8 mouse cellular contexts compared by ENCODE assay signal in the genomic region with DNA sequence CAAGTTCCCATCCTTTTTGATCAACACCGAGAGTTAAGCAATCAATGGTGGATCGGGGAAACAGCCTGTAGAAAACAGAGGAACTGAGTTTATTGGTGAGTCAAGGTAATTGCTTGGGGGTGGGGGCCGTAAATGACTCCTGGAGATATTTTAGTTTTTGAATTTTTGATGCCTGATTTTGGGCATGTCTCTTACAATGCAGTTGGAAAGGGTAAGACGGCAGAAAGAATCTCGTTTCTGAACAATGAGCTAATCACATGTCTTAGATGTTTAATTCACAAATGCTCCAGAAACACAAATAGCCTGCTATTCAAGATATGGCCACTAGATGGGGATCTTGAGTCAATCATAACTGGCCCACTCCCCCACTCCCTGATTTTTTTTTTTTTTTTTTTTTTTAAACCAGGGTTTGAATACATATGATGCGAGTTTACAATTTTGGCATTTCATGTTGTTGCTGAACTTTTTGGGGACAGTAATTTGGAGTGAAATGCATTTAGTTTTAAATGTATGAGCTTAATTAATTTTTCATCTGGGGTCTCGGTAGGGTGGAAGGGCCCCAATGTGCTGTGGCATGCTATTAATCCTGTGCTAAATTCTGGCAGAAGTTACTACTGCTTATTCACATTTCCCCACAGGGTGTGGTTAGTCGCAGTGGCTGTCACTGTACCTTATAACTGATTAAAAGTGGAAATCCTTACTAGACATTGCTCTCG. TPM values are rescaled to one million over a fixed set of nuclear protein-coding genes. Genes with fewer than 3 reads are reported as not detected.
DNase-seq lines count a peak whose midpoint lies in the region; ATAC-seq and TF ChIP-seq lines count a peak whose summit lies in the region.

No protein-coding gene starts in this region.

- 44% methylated on average over 9 of the region's 9 CpGs for WGBS in forebrain, embryonic 11.5 days
- 51% methylated on average over 9 of the region's 9 CpGs for WGBS in forebrain, embryonic 10.5 days
- 30% methylated on average over 9 of the region's 9 CpGs for WGBS in heart, embryonic 13.5 days
- 28% methylated on average over 9 of the region's 9 CpGs for WGBS in stomach, postnatal 0 days

- DNase-seq in forebrain, embryonic 11.5 days (ENCODE audit: low spot score) = no peak
- DNase-seq in forebrain, embryonic 10.5 days (ENCODE audit: extremely low spot score, low spot score) = no peak
- peak; percentile 6 for DNase-seq in CD4-positive helper T cell, adult 2 months (ENCODE audit: low read depth, low spot score)
- peak; percentile 81 to 90 for DNase-seq in cerebellum, postnatal 10 days
- peak; percentile 59 for DNase-seq in kidney, postnatal 10 days
- peak; percentile 43 for DNase-seq in lung, postnatal 25 days (ENCODE audit: low spot score)
- DNase-seq in stomach, postnatal 0 days (ENCODE audit: low spot score) = no peak

- no peaks in the 10 kb centered on the region for H3K9me3 ChIP-seq in forebrain, embryonic 11.5 days (ENCODE audit: control insufficient read depth, low read length)
- H3K9me3 ChIP-seq in forebrain, embryonic 10.5 days = no peaks in the 10 kb centered on the region
- H3K9me3 ChIP-seq in heart, embryonic 13.5 days = no peaks in the 10 kb centered on the region
- no peaks in the 10 kb centered on the region for H3K9me3 ChIP-seq in stomach, postnatal 0 days (ENCODE audit: control insufficient read depth, low read length)

- H3K4me3 ChIP-seq in forebrain, embryonic 11.5 days (ENCODE audit: low read depth, low read length) = no peak overlapping the region
- no peak overlapping the region for H3K4me3 ChIP-seq in forebrain, embryonic 10.5 days
- H3K4me3 ChIP-seq in heart, embryonic 13.5 days = no peak overlapping the region
- no peak overlapping the region for H3K4me3 ChIP-seq in stomach, postnatal 0 days (ENCODE audit: low read depth, low read length)

- H3K27me3 ChIP-seq in forebrain, embryonic 11.5 days (ENCODE audit: control insufficient read depth, insufficient read depth, low read length) = no peaks in the 10 kb centered on the region
- H3K27me3 ChIP-seq in forebrain, embryonic 10.5 days (ENCODE audit: poor library complexity, severe bottlenecking) = no peaks in the 10 kb centered on the region; the same call in 1 of the 2 replicates
- no peaks in the 10 kb centered on the region for H3K27me3 ChIP-seq in heart, embryonic 13.5 days (replicated peaks)
- no peaks in the 10 kb centered on the region for H3K27me3 ChIP-seq in stomach, postnatal 0 days (ENCODE audit: control insufficient read depth, insufficient read depth, low read length)

- peak; percentile 27 for TF ChIP-seq EP300 in stomach, postnatal 0 days (optimal IDR thresholded peaks at IDR 0.05)

- H3K4me2 ChIP-seq in forebrain, embryonic 11.5 days (ENCODE audit: low read depth, low read length, severe bottlenecking) = no peak overlapping the region
- H3K4me2 ChIP-seq in heart, embryonic 13.5 days = peak overlapping the region; percentile 63
- peak overlapping the region; percentile 32 for H3K4me2 ChIP-seq in stomach, postnatal 0 days (replicated peaks; ENCODE audit: low read depth)

- no peak overlapping the region for H3K9ac ChIP-seq in forebrain, embryonic 11.5 days (ENCODE audit: low read length)
- peak overlapping the region; percentile 37; the same call in 1 of the 2 replicates for H3K9ac ChIP-seq in heart, embryonic 13.5 days
- H3K9ac ChIP-seq in stomach, postnatal 0 days (ENCODE audit: low read length) = no peak overlapping the region

- ATAC-seq in forebrain, embryonic 11.5 days (replicated peaks; ENCODE audit: low FRiP score) = peak; percentile 45
- no peak for ATAC-seq in heart, embryonic 13.5 days (ENCODE audit: extremely low read depth, insufficient number of reproducible peaks, low FRiP score, low TSS enrichment)
- ATAC-seq in stomach, postnatal 0 days (ENCODE audit: low FRiP score, low TSS enrichment) = peak; percentile 29; the same call in 1 of the 2 replicates

- H3K36me3 ChIP-seq in forebrain, embryonic 11.5 days (ENCODE audit: control insufficient read depth, insufficient read depth, low read length) = no peaks in the 10 kb centered on the region
- H3K36me3 ChIP-seq in forebrain, embryonic 10.5 days (replicated peaks) = no peaks in the 10 kb centered on the region
- H3K36me3 ChIP-seq in heart, embryonic 13.5 days = no peaks in the 10 kb centered on the region
- H3K36me3 ChIP-seq in stomach, postnatal 0 days (ENCODE audit: control insufficient read depth, insufficient read depth, low read length) = no peaks in the 10 kb centered on the region

- H3K4me1 ChIP-seq in forebrain, embryonic 11.5 days (replicated peaks; ENCODE audit: control insufficient read depth, insufficient read depth, low read length) = 0 out of 2 replicates have a peak, but pooled peaks cover 3% of the 10 kb centered on the region
- H3K4me1 ChIP-seq in forebrain, embryonic 10.5 days = peaks cover 19% of the 10 kb centered on the region
- H3K4me1 ChIP-seq in heart, embryonic 13.5 days = peaks cover 21% of the 10 kb centered on the region
- H3K4me1 ChIP-seq in stomach, postnatal 0 days (replicated peaks; ENCODE audit: control insufficient read depth, insufficient read depth) = no peaks in the 10 kb centered on the region

- H3K27ac ChIP-seq in forebrain, embryonic 11.5 days (ENCODE audit: low read depth, low read length) = no peak overlapping the region
- no peak overlapping the region for H3K27ac ChIP-seq in forebrain, embryonic 10.5 days
- 0 out of 2 replicates have a peak overlapping the region, but pooled peaks have one; percentile 58 for H3K27ac ChIP-seq in heart, embryonic 13.5 days (replicated peaks)
- H3K27ac ChIP-seq in stomach, postnatal 0 days (replicated peaks) = no peak overlapping the region

- TF ChIP-seq CTCF in stomach, postnatal 0 days (IDR thresholded peaks at IDR 0.05; ENCODE audit: low read depth) = peak; percentile 87

RNA-seq across cellular contexts. Expression of gene 9330182O14Rik, which starts 32.6 kb away (rescaled TPM):
- not detected in 2 replicates for polyA plus RNA-seq in forebrain, embryonic 11.5 days (2014; fragmentation: Nextera tagmentation; extraction: Ambion mirVana)
- polyA plus RNA-seq in forebrain, embryonic 10.5 days (2016; fragmentation: Nextera tagmentation; extraction: Ambion mirVana) = not detected in 2 replicates
- not detected in 2 replicates for polyA plus RNA-seq in heart, embryonic 13.5 days (2015; fragmentation: Nextera tagmentation; extraction: Ambion mirVana)
- 0.17 and 0.71 TPM in 2 replicates for polyA plus RNA-seq in stomach, postnatal 0 days (2015; fragmentation: Nextera tagmentation; extraction: Ambion mirVana)

Comparison
In these comparisons a context has a peak if more than half of its experiments do, and no peak if none do; other contexts are left out.
1. DNase-seq: peak in CD4-positive helper T cell, adult 2 months (single experiment), cerebellum, postnatal 10 days (2 of 2), kidney, postnatal 10 days (single experiment) and lung, postnatal 25 days (single experiment); none in forebrain, embryonic 11.5 days (single experiment), forebrain, embryonic 10.5 days (single experiment) and stomach, postnatal 0 days (single experiment).